Mouse (Mus musculus): ENCODE measurements at regions not wholly inside any gene's neighbourhood (a gene's known extent, or its start where the extent isn't known, plus 50 kb on each side); places are given as distances from the start of the nearest gene placed in this dataset.

- DNase-seq (ENCODE audit: low read depth, low spot score) = no peak
Observed at GRCm38 (mm10) chr17:50438960-50439359, 70.2 kb upstream of the Plcl2 start.

DNA sequence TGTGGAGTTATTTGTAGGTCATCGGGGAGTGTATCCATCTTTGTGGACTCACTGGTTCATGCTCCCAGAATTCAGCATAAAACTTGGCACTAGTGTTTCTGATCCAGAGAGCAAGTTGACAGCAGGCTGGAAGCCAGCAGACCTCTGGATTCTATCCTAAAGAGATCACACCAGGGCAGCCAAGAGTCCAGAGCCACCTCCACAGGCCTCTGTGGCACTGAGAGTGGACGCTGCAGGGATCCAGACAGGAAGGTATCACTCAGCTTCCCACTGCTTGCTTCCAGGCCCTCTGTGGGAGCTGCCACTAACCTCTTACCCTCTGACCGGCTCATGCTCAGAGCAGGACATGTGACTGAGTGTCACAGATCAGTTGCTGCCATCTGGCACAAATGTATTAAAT is 69.8 kb upstream of the Plcl2 start:
- DNase-seq (ENCODE audit: low read depth, low spot score) = no peak

DNA sequence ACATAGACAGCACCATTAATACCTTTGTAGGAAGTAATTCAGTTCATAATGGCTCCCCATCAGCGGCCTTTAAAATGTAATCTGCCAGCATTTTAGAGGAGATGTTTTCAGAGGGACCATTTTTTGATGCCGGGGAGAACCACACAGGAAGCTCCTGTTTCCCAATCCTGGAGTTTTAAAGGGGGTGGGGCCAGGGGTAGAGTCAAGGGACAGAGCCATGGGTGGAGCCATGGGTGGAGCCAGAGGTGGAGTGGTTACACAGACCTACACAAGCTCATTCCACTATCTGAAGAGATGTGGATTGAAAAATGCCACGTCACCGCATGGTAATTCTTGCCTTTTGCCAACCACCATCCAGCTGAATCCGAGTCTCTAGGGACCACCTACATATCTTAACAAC is 67.1 kb upstream of the Plcl2 start:
- peak; percentile 27 for DNase-seq (ENCODE audit: low read depth, low spot score)

- no peak for DNase-seq (ENCODE audit: low read depth, low spot score)
Observed at GRCm38 (mm10) chr17:50442905-50443304, 66.3 kb upstream of the Plcl2 start.

DNA sequence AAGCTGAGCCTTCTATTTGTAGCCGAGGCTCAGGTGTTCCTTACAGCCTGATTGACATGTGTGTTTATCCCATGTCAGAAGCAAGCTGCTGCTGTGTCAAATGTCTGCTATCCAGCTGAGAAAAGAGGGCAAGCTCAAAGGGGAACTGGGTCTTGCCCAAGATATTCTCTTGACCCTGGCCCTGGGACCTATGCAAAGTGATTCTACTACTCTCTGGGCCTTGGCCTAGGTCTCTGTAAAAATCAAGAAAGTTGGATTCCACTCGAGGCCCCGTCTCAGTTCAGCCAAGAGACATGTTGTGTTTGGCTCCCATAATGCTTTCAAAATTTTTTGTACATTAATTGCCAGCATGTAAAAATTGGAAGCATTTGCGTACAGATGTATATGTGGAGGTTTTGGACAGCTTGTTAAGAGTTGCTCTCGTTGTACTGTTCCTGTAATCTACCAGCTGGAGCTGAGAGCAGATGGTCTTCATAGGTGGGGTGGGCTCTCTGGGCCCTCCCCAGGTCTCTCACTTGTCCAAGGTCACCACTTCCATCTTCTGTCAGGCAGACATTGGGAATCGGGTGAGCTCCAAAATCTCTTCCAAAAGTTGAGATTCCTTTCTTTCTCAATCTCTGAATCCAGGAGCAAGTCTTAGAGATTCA is 65.7 kb upstream of the Plcl2 start:
- DNase-seq (ENCODE audit: low read depth, low spot score) = no peak

DNA sequence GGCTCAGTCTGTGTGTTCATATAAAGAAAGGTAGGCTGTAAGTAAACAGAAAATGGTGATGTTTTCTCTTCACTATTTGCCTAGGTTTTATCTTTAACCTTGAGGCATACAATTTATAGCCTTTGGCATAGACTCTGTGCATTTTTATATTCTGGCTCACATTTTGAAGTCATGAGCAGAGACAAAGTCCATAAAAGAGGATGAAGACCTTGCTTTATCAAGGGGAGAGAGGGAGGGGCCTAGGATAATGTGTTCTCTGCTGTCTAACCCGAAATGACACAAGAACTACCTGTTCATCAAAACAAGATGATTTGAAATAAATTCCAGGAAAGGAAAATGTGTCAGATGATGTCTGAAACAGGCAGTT is 65.2 kb upstream of the Plcl2 start:
- no peak for DNase-seq (ENCODE audit: low read depth, low spot score)

GRCm38 (mm10) chr17:50448693-50449092 is 60.5 kb upstream of the Plcl2 start:
- DNase-seq (ENCODE audit: low read depth, low spot score) = no peak

GRCm38 (mm10) chr17:50451606-50452005 is 57.6 kb upstream of the Plcl2 start:
- no peak for DNase-seq (ENCODE audit: low read depth, low spot score)

- no peak for DNase-seq (ENCODE audit: low read depth, low spot score)
Observed at GRCm38 (mm10) chr17:50453524-50453923, 55.7 kb upstream of the Plcl2 start.

DNA sequence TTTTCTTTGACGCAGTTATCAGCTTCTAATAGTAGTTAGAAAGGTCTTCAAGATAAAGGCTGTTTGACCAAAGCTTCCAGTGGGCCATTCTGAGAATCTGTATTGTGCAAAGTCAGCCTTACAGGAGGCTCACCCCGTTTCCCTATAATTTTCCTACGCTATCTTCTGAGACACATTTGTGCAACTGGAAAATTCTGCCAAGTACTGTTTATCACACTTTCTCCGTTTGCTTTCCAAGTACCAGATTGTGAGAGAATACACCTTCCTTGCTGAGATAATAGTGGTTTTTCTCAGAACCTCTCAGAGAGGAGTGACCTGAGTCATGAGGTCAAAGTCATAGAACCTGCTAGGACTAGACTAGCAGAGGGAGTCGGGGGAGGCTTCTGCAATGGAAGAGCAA is 55.2 kb upstream of the Plcl2 start:
- no peak for DNase-seq (ENCODE audit: low read depth, low spot score)

DNA sequence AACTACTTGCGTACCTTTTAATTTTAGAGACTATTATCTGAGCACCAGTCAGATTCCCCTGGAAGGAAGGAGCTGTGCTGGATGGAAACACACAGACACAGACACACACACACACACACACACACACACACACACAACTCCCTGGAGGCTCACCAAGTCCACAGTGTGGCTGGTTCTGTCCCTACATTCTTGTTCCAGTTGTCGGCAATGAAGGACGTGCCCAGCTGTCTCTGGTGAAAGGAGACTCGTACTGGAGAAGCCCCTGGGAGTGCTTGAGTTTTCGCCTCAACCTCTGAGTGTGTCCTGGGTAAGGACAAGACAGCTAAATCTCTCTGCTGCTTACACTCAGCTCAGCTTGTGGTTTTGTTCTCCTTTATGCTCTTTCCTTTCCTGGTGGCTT is 54.3 kb upstream of the Plcl2 start:
- no peak for DNase-seq (ENCODE audit: low read depth, low spot score)

DNA sequence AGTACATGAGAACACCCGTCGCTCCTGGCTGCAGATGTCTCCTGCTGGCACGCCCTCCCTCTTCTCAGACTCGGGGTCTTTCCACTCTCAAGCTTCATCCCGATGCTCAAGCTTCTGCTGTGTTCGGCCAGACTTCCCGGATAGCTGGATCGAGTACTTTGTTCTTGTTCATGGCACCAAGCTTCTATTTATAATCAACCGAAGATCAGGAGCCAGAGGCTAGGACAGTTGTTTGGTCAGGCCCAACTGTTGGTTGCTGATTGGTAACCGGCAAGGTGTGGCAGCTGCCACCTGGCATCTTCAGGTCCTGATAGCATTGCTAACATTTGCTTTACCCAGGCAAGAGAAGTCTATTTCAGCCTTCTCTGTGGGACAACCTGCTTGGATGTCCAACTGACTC is 53.5 kb upstream of the Plcl2 start:
- DNase-seq (ENCODE audit: low read depth, low spot score) = no peak

- DNase-seq (ENCODE audit: low read depth, low spot score) = no peak
Observed at GRCm38 (mm10) chr17:50457053-50457697, 52.0 kb upstream of the Plcl2 start.

GRCm38 (mm10) chr17:50458232-50458631 is 51.0 kb upstream of the Plcl2 start:
- no peak for DNase-seq (ENCODE audit: low read depth, low spot score)

All from R1 (cell line).